Mouse (Mus musculus): ENCODE data around the gene Ociad2. TPM values are rescaled to one million over a fixed set of nuclear protein-coding genes. Genes with fewer than 3 reads are reported as not detected.

Ociad2 gene
- polyA plus RNA-seq, 1 experiment from 2014 or later = 17.0 TPM

DNA sequence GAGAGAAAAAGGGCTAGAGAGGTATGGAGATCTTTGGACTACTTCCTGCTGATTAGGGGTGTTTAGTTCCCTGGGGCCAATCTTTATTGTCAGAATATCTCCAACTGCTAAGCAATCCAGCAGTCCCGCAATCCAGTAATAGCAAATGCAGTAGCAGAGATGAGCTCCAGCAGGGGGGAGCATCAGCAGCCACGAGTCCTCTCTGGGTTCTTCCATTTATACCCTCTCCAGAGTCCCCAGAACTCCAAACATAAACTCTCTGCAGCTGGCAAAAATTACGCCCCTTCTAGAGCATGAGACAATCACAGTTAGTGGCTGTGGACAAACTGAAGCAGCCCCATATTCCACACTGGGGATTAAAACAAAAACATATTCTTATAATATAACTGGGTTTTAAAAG is 28.9 kb upstream of the Ociad2 start:
- ATAC-seq (ENCODE audit: extremely low read depth, insufficient number of reproducible peaks, low FRiP score, low TSS enrichment) = no peak
- H3K27me3 ChIP-seq (replicated peaks) = no peaks in the 10 kb centered on the region; the same call in 1 of the 2 replicates
- H3K9me3 ChIP-seq = no peaks in the 10 kb centered on the region
- no peak overlapping the region for H3K27ac ChIP-seq (replicated peaks)
- H3K4me3 ChIP-seq = no peak overlapping the region
- H3K4me1 ChIP-seq = peaks cover 4% of the 10 kb centered on the region; the same call in 1 of the 2 replicates
- H3K4me2 ChIP-seq = no peak overlapping the region
- WGBS = 45% methylated on average over 3 of the region's 3 CpGs
- no peaks in the 10 kb centered on the region for H3K36me3 ChIP-seq
- no peak overlapping the region for H3K9ac ChIP-seq

DNA sequence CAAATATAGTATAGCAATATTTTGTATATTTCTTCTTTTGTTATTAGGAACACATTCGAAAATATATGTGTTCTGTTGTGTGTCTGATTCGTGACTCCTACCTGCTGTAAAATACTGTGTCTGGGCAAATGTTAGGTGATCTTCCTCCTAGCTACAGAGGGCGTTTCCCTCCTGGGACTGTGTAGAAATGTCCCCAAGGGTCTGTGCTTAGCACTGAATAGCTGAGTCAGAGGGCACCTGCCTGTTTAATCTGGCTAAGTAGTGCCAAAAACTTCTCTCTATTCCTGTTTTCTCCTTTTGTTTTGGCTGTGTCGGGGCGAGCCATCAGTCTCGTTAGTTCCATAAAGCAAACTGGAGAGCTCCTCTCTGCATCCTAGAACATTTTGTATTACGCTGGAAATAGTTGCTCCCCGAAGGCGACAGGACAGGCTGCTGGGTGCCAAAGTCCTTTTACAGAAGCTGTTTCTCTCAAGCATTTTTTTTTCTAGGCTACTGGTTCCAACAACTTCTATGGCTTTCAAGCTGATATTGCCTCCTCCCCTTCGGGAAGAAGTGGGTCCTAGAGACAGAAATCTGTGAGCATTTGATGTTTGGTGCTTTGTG is 28.1 kb upstream of the Ociad2 start:
- H3K4me1 ChIP-seq = peaks cover 11% of the 10 kb centered on the region; the same call in 1 of the 2 replicates
- H3K27ac ChIP-seq (replicated peaks) = no peak overlapping the region
- no peak overlapping the region for H3K4me2 ChIP-seq
- 76% methylated on average over 10 of the region's 10 CpGs for WGBS
- H3K9me3 ChIP-seq = no peaks in the 10 kb centered on the region
- H3K36me3 ChIP-seq = no peaks in the 10 kb centered on the region
- no peak overlapping the region for H3K9ac ChIP-seq
- no peak for ATAC-seq (ENCODE audit: extremely low read depth, insufficient number of reproducible peaks, low FRiP score, low TSS enrichment)
- H3K27me3 ChIP-seq (replicated peaks) = no peaks in the 10 kb centered on the region; the same call in 1 of the 2 replicates
- H3K4me3 ChIP-seq = no peak overlapping the region

DNA sequence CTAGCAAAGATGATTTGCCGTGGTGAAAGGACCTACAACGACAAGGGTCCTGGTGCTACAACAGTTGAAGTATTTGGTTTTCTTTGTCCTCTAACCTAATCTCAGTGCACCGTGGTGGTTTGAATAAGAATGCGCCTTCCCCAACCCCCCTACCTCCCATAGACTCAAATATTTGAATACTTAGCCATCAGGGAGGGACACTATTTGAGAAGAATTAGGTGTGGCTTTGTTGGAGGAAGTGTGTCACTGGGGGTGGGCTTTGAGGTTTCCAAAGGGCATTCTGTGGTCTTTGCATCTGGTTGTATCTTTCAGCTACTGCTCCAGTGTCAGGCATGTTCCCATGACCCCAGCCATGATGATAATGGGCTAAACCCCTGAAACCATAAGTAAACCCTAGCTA is 27.1 kb upstream of the Ociad2 start:
- no peak overlapping the region for H3K4me2 ChIP-seq
- H3K27me3 ChIP-seq (replicated peaks) = no peaks in the 10 kb centered on the region; the same call in 1 of the 2 replicates
- H3K9me3 ChIP-seq = no peaks in the 10 kb centered on the region
- H3K4me1 ChIP-seq = peaks cover 13% of the 10 kb centered on the region; the same call in 1 of the 2 replicates
- H3K9ac ChIP-seq = no peak overlapping the region
- no peak for ATAC-seq (ENCODE audit: extremely low read depth, insufficient number of reproducible peaks, low FRiP score, low TSS enrichment)
- no peaks in the 10 kb centered on the region for H3K36me3 ChIP-seq
- WGBS = 78% methylated on average over 4 of the region's 4 CpGs
- no peak overlapping the region for H3K27ac ChIP-seq (replicated peaks)
- no peak overlapping the region for H3K4me3 ChIP-seq

DNA sequence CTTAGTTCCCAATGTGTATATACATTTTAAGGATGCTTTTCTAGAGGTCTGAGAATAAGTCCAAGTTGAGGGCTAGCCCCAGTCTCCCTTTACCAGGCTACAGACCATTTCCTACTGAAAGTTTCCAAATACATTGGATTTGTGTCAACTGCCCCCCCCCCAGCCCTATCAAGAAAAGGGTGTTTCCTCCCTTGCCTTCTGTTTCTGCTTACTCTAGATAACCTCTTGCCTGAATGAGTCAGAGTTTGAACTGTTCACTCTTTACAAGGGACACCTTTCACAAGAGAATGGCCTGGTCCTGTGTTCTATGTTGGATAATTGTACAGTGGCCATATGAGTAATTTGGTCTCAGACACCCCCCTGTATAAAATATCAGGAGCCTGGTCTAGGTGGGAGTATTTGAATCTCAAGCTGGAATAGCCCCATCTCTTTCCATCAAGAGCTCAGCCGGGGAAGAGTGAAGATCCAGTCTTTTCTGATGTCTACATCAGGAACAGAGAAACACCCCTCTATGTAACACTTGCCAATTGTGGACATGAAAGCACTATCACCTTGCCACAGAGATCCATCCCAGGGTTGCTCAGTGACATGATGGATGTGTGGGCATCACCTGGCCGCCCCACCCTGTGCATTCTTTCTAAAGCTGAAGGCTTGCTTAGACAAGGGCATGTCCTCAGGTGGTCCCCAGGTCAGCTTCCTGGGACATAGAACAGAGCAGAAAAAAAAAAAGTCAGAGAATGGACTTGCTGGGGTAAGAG is 23.5 kb upstream of the Ociad2 start:
- Histone ChIP-seq H3K9me3 (no peaks in the 10 kb centered on the region), H3K4me3 (no peak overlapping the region), H3K27ac (replicated peaks) (no peak overlapping the region), H3K27me3 (replicated peaks) (no peaks in the 10 kb centered on the region), H3K4me2 (no peak overlapping the region), H3K9ac (no peak overlapping the region), H3K4me1 (peaks cover 24% of the 10 kb centered on the region), H3K36me3 (no peaks in the 10 kb centered on the region)
- no peak for ATAC-seq (ENCODE audit: extremely low read depth, insufficient number of reproducible peaks, low FRiP score, low TSS enrichment)
- WGBS = 79% methylated on average over 2 of the region's 2 CpGs

DNA sequence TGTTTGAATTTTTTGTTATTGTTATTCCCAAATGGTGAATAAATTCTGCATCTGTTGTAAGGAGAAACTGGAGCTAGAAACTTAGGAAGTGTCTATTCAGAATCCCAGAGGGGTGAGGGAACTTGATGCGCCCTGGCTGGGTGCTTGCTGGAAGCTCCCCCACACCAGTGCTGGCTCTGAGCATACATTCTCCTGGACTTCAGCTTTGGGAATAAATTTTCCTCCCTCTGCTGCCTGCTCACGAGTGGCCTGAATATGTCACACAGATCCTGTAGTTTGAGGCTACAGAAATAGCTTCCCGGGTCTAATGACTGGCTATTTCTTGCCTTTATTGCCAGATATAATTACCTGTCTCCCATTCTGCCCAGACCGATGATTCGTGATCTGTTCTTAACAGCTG is 22.0 kb upstream of the Ociad2 start:
- no peaks in the 10 kb centered on the region for H3K9me3 ChIP-seq
- H3K9ac ChIP-seq = no peak overlapping the region
- WGBS = 83% methylated on average over 5 of the region's 5 CpGs
- peaks cover 33% of the 10 kb centered on the region for H3K4me1 ChIP-seq
- ATAC-seq (ENCODE audit: extremely low read depth, insufficient number of reproducible peaks, low FRiP score, low TSS enrichment) = no peak
- H3K27ac ChIP-seq (replicated peaks) = no peak overlapping the region
- H3K4me3 ChIP-seq = no peak overlapping the region
- no peaks in the 10 kb centered on the region for H3K36me3 ChIP-seq
- H3K27me3 ChIP-seq (replicated peaks) = no peaks in the 10 kb centered on the region
- no peak overlapping the region for H3K4me2 ChIP-seq

DNA sequence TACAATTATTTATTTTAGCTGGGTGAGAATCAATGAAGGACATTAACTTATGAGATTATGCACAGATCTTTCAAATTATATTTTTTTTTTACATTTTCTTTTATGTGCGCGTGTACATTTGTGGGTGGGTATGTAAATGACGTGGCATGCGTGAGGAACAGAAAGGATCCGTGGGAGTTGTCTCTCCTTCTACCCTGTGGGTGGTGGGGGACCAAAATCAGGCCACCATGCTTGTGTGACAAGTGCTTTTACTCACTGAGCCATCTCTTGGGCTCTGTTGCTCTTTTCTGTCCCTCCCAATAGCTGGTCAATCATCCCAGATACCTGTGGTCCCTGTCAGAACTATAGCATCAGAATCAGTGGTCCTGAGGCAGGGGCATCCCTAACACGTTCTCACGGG is 21.5 kb upstream of the Ociad2 start:
- no peak overlapping the region for H3K4me2 ChIP-seq
- no peaks in the 10 kb centered on the region for H3K36me3 ChIP-seq
- no peak overlapping the region for H3K27ac ChIP-seq (replicated peaks)
- no peaks in the 10 kb centered on the region for H3K9me3 ChIP-seq
- WGBS = 86% methylated on average over 7 of the region's 7 CpGs
- no peak overlapping the region for H3K9ac ChIP-seq
- no peak overlapping the region for H3K4me3 ChIP-seq
- no peaks in the 10 kb centered on the region for H3K27me3 ChIP-seq (replicated peaks)
- ATAC-seq (ENCODE audit: extremely low read depth, insufficient number of reproducible peaks, low FRiP score, low TSS enrichment) = no peak
- peaks cover 33% of the 10 kb centered on the region for H3K4me1 ChIP-seq

DNA sequence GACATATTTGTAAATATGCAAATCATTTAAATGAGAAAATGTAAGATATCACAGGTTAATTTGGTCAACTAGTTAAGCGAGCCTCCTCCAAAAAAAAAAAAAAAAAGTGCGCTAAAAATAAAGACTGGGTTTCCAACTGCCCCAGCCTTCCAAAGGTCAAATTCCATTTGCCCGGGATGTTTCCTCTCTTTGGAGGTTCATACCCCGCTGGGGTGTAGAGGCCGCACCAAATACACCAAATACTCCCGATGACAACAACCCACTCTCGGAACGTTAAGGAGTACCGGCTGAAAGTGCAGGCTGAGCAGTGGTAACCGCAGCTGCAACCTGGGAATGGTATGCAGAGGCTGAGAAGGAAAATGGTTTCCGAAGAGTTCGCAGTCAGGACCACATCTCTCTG is 19.4 kb upstream of the Ociad2 start:
- no peaks in the 10 kb centered on the region for H3K27me3 ChIP-seq (replicated peaks)
- ATAC-seq (ENCODE audit: extremely low read depth, insufficient number of reproducible peaks, low FRiP score, low TSS enrichment) = no peak
- H3K9ac ChIP-seq = peak overlapping the region; percentile 60; the same call in 1 of the 2 replicates
- WGBS = 21% methylated on average over 12 of the region's 12 CpGs
- H3K4me2 ChIP-seq = peak overlapping the region; percentile 67
- H3K27ac ChIP-seq (replicated peaks) = no peak overlapping the region
- no peaks in the 10 kb centered on the region for H3K9me3 ChIP-seq
- peaks cover 33% of the 10 kb centered on the region for H3K4me1 ChIP-seq
- H3K36me3 ChIP-seq = no peaks in the 10 kb centered on the region
- peak overlapping the region; percentile 34 for H3K4me3 ChIP-seq

DNA sequence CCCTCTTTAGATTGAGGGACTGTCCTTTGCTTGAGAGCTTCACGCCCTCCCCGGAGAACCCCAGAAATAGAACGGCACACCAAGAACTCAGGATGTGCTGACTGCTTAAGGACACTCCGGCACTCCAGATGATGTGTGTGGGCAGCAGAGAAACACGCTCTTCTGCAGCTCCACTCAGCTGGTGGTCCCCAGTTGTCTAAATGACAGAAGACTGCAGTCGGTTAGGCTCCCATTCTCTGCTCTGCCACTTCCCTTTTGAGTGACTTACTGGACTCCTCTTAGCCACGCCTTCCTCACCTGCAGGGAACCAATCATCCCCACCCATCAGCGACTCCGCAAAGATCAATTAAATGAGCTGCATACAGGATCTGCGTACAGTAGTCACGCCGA is 18.9 kb upstream of the Ociad2 start:
- H3K27me3 ChIP-seq (replicated peaks) = no peaks in the 10 kb centered on the region
- 21% methylated on average over 12 of the region's 12 CpGs for WGBS
- peak overlapping the region; percentile 67 for H3K4me2 ChIP-seq
- ATAC-seq (ENCODE audit: extremely low read depth, insufficient number of reproducible peaks, low FRiP score, low TSS enrichment) = no peak
- H3K9me3 ChIP-seq = no peaks in the 10 kb centered on the region
- H3K4me3 ChIP-seq = peak overlapping the region; percentile 34
- H3K27ac ChIP-seq (replicated peaks) = peak overlapping the region; percentile 17; the same call in 1 of the 2 replicates
- H3K9ac ChIP-seq = peak overlapping the region; percentile 55; the same call in 1 of the 2 replicates
- H3K36me3 ChIP-seq = no peaks in the 10 kb centered on the region
- peaks cover 34% of the 10 kb centered on the region for H3K4me1 ChIP-seq

DNA sequence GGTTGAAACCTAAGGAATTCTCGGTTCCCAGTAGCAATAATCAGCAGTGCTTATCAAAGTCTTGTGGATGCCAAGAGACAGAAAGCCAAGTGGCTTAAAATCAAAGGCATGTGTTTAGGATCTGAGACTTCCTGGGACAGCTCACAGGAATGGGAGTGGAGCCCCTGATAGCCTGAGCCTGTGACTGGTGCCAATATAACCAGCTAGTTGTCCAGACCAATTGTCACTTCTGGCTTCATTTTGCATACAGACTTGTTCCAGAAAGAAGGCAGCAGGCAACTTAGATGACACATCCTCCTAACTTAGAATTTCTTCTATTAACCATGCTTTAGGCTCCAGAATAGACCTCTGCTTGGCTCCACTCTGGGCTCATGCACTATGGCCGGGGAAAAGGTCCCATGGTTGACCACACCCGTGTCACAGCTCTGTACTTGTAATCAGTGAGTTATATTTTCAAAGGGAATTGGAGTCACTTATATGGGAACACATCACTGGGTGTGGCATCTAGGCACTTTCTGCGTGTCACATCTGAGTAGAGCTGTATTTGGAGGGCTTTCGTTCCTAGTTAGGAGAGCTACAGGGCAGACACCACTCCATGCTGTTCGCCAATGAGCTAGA is 18.4 kb upstream of the Ociad2 start:
- H3K4me2 ChIP-seq = peak overlapping the region; percentile 67
- no peak; the same call in 1 of the 2 replicates for ATAC-seq (ENCODE audit: extremely low read depth, insufficient number of reproducible peaks, low FRiP score, low TSS enrichment)
- 55% methylated on average over 6 of the region's 6 CpGs for WGBS
- peak overlapping the region; percentile 34 for H3K4me3 ChIP-seq
- H3K4me1 ChIP-seq = peaks cover 34% of the 10 kb centered on the region
- H3K27me3 ChIP-seq (replicated peaks) = no peaks in the 10 kb centered on the region
- no peak overlapping the region for H3K9ac ChIP-seq
- peak overlapping the region; percentile 17; the same call in 1 of the 2 replicates for H3K27ac ChIP-seq (replicated peaks)
- no peaks in the 10 kb centered on the region for H3K36me3 ChIP-seq
- no peaks in the 10 kb centered on the region for H3K9me3 ChIP-seq

DNA sequence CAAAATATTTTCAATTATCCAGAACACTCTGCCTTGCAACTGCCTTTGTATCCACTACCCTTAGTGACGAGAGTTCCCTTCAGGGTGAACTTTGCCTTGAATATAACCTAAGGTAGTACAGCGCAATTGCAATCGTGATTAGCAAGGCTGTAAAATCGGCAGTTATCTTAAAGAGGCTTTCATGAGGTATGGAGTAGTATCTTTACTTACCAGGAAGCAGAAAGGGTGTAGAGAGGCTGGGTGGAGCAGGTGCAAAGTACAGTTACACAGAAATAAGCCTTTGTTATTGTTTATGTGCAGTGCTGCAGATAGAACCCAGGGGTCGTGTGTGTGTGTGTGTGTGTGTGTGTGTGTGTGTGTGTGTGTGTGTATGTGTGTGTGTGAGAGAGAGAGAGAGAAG is 14.6 kb upstream of the Ociad2 start:
- Histone ChIP-seq H3K4me1 (peaks cover 38% of the 10 kb centered on the region), H3K4me3 (no peak overlapping the region), H3K9me3 (no peaks in the 10 kb centered on the region), H3K27me3 (replicated peaks) (no peaks in the 10 kb centered on the region), H3K36me3 (no peaks in the 10 kb centered on the region), H3K9ac (no peak overlapping the region), H3K27ac (replicated peaks) (no peak overlapping the region), H3K4me2 (no peak overlapping the region)
- ATAC-seq (ENCODE audit: extremely low read depth, insufficient number of reproducible peaks, low FRiP score, low TSS enrichment) = no peak
- WGBS = 55% methylated on average over 5 of the region's 5 CpGs

DNA sequence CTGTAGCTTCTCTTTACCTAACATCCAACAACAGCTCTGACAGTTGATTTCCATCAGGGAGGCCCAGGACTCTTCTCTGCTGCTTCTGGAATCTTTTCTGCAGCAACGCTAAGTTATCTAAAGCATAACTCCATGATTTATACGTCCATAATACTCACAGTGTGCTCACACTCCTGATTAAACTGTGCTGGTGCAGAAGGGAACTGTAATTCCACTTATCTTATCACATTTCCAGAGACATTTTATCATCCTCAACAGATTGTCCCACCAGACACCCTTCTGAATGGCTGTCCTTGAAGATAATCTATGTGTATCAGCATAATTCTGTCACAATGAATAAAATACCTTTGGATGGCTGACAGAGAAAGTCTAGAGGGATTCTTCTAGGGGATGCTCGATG is 13.2 kb upstream of the Ociad2 start:
- Histone ChIP-seq H3K27ac (replicated peaks) (no peak overlapping the region), H3K27me3 (replicated peaks) (peaks cover 4% of the 10 kb centered on the region; the same call in 1 of the 2 replicates), H3K4me1 (peaks cover 24% of the 10 kb centered on the region), H3K9ac (no peak overlapping the region), H3K4me2 (no peak overlapping the region), H3K36me3 (no peaks in the 10 kb centered on the region), H3K4me3 (no peak overlapping the region), H3K9me3 (no peaks in the 10 kb centered on the region)
- no peak for ATAC-seq (ENCODE audit: extremely low read depth, insufficient number of reproducible peaks, low FRiP score, low TSS enrichment)
- 20% methylated on average over 3 of the region's 3 CpGs for WGBS

Data from heart, embryonic 13.5 days (tissue).